Mouse (Mus musculus) thymus, postnatal 0 days (tissue): ENCODE data around the gene Nr1h2. TPM values are rescaled to one million over a fixed set of nuclear protein-coding genes. Genes with fewer than 3 reads are reported as not detected.

Experiments
- DNase-seq: peaks from one replicate; pipeline ENCODE4 v3.0.0-alpha.2; 2015; ENCODE audit warnings: low spot score
- polyA plus RNA-seq: library from polyadenylated mRNA; unstranded; fragments of >200 nt; fragmentation: Nextera tagmentation; extraction: Ambion mirVana; gene quantifications from 2 replicates; pipeline ENCODE4 v1.2.1, GENCODE M21; 2015

Nr1h2 gene
- polyA plus RNA-seq, 1 experiment from 2014 or later = 101 TPM

DNA sequence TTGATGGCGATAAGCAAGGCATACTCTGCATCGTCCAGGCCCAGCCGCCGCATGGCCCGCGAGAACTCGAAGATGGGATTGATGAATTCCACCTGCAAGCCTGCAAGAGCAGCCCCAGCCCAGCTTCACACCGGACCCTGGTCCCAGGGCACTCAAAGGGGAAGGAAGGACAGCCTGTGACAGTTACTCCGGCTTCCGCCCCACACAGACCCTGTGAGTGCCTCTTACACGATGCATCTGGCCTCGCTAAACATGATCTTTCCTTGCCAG lies 3.4 kb downstream of the Nr1h2 start:
- no peak for DNase-seq

DNA sequence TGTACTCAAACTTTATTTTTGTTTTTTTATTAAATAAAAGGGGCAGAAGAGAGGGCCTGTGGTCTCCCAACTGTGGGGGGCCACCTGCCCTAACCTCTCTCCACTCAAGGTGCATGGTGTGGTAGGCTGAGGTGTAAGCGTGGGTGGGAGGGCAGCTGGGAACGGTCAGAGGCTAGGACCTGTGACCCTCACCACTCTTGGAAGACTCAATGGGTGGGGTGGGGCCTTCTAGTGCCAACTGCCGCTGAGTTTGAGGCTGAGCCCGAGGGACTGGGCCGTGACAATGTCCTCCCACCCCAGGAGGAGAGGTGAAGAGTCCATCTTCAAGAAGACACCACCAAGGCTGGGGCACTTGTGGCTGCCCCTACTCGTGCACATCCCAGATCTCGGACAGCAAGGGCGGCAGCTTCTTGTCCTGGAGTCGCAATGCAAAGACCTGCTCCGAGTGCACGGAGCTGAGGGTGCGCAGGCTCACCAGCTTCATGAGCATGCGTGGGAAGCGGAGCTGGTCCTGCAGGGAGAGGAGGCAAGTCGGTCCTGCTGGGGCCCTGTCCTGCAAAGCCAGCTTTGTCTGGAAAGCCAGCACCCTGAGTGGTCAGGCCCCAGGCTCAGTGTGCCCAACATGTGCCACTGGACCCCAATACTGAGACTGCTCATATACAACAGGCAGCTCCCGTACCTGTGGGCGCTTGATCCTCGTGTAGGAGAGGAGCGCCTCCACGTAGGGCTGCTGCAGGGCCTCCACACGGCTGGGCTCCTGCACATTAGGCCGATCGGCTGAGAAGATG lies 3.9 kb downstream of the Nr1h2 start:
- DNase-seq = no peak

DNA sequence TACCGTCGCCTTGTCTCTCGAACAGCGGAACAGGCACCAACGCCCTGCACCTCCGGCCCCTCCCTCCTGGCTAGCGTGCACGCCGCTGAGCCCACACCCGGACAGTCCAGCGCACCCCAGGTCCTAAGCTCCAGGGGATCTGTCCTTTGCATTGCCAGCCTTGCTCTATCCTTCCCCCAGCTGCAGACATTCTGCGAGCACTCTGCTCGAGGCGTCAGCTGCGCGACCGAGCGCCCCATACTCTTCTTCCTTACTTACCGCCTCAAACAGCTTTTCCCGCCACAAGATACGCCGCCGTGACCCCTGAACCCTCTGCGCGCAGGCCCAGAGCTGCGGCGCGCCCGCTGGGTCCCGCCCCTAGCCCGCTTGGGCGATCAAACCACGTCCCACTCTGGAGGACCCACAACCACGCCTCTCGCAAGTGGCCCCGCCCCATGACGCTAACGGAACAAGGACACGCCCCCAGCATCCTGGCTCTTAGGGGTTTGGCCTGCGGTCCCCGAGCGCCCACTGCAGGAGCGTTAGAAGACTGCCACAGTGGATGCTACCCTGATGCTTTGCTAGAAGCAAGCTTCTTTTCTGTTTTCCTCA lies 5.2 kb downstream of the Nr1h2 start, which contains the start of gene Pold1:
Gene Pold1, minus strand, starts transcription at position 353 of the 591 bp plus-strand sequence.
- peak; percentile 100 for DNase-seq

DNA sequence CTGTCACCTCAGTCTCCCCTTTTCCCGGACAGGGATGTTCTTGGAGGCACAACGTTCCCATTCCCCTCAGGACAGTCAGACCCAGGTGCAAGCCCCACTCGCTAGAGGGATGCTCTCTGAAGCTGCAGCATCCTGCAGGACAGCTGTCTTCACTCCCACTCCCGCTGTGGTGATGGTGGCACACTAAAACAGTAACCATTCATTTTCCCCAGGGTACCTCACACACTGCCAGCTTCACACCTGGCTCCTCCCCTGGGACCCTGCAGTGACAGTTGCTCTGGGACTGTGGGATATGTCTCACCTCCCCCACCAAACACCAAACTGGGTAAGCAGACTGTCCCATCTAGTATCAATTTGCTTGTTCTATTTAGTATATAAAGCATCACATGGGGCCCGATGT lies 6.0 kb downstream of the Nr1h2 start:
- DNase-seq = no peak

DNA sequence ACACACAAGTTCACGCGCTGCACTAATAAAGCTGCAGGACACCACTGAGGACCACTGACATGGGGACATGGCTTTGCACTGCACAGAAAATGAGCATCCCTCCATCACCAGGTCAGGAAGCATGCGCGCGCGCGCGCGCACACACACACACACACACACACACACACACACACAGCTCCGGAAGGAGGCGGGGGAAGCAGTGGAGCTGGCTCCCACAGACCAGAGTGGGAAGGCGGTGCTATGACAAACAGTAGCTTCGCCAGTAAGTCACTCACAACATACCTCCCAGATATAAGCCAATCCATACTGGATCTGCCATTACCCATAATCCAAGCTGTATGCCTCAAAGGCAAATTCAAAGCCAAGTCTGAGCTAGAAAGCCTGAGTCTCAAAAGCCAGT lies 6.7 kb downstream of the Nr1h2 start:
- peak; percentile 50 for DNase-seq

DNA sequence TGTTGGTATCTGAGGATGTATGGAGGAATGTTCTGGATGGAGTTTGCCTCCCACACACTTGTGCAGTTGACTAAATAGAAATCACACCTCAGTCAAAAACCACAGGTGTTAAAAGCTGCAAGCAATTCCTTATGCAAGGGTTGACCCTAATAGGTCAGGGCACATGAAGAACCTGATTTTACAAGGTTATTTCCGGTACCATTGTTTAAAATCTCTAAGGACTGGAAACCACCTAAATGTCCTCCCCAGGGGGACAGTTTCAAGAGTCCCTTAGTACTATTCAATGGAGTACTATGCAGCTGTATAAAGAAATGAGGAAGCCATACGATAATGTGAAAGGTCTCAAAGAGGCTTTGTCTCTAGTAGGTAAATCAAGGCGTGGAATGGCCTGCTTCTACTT lies 7.5 kb downstream of the Nr1h2 start:
- no peak for DNase-seq

DNA sequence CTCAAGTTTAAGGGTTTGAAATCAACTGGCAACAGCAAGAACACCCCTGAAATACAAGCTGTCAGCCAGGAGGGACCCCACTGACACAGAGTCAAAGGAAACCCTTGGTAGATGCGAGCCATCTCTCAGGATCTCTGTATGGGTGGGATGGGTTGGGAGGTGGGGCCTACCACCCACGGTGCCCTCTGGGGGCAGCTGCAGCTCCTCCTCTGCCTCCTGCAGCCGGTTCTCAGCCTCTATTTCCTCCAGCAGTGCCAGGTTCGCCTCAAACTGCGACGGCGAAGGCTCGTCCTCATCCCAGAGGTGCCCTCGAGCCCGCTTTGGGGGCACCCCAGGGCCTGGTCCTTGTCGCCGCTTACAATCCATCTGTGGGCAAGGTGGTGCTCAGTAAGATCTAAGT lies 10.7 kb downstream of the Nr1h2 start:
- DNase-seq = peak; percentile 64

DNA sequence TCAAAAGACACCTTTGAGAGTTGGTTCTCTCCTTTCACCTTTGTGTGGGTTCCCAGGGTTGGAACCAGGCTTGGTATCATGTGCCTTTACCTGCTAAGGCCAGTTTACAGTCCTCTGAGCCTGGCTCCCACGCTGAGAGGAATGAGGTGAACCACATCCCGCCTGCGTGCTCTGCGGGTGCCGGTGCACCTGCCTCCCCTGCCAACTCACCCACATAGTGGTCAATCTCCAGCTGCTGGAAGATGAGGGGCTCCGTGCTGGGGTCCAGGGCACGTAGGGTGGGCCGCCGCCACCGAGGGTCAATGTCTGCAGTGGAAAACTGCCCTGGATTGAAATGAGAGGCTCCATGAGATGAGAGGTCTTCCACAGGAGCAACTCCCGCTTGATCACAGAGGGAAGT lies 11.2 kb downstream of the Nr1h2 start:
- DNase-seq = peak; percentile 32

DNA sequence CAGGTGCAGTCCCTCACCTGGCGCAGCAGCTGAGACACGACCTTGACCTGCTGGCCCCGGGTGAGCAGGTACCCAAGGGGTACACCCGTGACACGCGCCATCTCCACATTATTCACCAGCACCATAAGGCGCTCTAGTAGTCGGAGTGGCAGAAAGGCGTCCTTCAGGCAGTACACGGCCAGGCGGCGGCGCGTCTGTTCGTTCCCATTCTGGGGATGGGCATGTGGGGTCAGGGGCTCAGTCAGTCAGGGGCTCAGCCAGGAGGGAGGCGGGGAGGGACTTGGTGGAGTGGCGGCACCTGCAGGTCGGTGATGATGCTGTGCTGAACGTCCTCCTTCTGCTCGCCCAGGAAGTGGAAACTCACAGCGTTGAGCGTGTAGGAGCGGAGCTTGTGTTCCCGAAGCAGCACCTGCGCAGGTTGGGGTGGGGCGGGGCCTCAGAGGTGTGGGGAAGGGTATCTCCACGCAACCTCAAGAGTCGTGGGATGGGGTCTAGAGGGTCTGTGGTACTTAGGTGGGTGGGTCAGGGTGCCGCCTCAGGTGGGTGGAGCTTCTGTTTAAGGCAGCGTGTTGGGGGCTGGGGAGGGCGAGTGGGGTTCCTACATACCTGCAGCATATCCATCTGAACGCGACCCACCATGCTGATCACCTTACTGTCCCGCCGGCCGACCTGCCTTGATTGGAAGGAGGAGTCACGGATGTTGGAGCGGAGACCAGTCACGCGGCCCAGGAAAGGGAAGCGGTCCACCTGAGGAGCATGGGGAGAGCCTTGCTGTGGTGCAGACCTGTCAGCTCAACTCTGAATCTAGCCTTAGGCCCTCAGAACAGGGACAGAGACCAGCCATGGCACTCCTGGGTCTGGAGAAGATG lies 14.8 kb downstream of the Nr1h2 start:
- no peak for DNase-seq

DNA sequence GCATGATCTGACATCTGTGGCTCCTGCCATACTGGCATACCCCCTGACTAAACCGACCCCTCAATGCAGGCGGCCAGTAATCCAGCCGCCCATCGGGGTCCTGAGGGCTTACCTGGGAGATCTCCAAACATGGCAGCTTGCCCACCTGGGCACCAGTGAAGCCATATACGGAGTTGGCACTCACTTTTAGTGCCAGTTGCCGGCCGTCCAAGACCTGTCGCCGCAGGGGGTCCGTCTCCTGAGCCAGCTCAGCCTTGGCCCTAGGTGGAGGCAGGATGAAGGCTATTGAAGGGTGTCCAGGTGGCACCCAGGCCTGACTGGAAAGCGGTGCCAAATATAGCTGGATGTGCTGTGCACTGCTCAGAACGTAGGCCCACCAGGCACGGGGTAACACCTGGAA lies 16.3 kb downstream of the Nr1h2 start:
- DNase-seq = no peak

DNA sequence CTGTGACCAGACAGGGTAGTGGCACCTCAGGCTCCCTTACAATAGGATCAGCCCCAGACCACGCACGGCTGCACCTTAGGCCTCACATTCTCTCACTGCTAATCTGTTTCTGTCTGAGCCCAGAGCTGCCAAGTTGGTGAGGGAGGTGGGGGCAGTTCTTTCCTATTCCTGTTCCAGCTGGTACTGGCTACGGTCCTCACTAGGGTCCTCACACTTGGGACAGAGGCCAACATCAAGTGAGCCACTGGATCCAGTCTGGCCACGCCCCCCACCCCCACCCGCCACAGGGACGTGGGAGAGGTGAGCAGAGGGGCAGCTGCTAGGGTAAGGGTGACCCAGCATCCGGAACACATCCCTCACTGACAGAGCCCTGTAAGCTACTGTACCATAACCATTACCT lies 16.7 kb downstream of the Nr1h2 start:
- DNase-seq = no peak

DNA sequence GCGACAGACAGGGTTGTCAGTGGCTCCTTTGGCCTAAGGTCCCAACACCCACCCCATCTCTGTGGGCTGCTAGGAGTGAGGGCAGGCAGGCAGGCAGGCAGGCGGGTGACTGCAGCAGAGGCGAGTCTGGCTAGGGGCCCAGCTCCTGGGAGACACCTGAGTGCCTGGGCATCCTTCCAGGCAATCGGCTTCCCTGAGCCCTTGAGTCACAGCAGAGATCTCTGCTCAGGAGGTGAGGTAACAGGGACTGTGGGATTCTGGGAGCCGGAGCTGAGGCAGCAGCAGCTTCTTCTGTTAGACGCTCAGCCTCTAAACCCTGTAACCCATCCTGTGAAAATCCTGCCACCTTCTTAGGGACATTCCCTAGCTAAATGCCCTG lies 17.2 kb downstream of the Nr1h2 start:
- DNase-seq = no peak

DNA sequence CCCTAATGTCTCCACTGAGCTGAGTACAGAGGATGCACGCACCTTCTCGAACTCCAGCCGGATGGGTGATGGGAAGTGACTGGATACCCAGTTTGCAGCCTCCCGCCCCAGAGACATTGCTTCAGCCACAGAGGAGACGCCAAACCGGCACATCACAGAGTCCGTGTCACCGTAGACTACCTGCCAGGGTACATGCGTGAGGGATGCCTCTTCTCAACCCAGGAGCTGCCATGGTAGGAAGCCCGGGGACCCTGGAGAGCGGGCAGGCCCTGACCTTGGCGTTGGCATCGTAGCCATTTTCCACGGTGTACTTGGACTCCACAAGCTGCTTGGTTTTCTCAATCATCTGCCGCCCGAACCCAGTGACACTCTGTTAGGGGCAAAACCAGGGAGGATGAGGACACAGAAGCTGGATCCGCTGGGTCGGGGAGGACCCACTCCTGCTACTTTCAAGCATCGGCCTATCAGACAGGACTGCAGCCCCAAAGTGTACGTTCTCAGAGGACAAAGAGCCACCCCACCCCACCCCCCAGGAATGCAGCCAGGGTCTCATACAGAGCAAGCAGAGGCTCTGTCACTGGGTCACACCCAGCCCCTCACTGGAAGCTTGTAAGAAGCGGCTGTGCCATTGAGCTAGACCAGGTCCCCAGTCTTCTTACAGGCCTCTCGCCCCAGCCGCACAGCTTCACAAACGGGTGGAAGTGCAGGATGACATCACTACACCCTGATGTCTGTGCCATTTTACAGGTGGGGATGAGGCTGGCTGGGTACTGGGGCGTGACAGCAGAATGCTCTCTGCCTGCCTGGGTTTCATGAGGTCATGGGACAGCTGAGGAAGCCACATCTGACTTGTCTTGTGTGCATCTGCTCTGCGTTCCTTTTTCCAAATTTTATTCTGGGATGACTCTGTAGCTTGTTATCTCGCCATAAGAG lies 17.8 kb downstream of the Nr1h2 start:
- DNase-seq = no peak

DNA sequence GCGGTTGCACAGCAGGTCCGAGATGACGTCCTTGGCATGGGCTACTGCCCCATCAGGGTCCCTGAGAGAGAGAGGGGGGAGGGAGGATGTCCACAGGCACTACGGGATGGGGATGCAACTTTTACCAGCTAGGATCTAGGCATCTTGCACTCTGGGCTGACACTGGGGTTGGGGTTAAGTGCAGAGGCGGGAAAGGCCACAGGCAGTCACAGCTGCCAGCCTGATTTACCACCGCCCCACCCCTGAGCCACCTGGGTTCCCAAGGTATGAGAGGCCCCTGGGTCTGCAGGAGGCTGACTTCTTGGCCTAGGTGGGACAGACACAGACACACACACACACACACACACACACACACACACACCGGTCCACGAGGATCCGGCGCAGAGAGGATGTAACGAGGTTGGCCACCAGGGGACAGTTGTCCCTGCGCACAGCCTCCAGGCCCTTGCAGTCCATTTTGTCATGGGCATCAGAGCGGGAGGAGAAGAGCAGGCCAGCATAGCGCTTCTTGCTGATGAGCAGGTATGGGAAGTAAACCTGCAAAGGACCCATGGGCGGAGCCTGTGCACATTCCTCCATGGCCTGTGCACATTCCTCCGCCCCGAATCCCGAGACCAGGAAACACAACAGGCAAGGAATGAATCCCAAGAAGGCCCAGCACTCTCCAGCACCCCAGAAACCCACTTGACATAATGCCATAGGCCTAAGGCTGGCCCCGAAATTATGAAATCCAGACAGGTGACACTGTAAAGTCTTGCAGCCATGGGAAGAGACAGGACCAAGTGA lies 18.9 kb downstream of the Nr1h2 start:
- peak; percentile 32 for DNase-seq

DNA sequence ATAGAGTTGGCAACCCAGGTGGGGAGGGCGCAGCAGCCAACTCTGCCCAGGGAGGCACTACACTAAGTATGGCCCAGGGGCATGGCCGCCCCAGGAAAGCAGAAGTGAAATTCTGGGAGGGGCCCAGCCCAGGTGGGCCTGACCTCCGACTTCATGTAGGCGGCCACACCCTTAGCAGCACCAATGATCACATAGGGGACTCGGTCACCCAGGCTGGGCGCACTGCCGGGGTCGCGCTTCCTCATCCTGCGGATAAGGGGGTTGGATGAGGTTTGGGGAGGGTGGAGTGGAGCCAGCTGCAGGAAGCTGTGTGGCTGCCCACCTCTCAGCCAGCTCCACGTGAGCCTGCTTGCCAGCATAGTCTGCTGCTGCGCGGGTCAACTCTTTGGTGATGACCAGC lies 19.5 kb downstream of the Nr1h2 start:
- peak; percentile 46 for DNase-seq

DNA sequence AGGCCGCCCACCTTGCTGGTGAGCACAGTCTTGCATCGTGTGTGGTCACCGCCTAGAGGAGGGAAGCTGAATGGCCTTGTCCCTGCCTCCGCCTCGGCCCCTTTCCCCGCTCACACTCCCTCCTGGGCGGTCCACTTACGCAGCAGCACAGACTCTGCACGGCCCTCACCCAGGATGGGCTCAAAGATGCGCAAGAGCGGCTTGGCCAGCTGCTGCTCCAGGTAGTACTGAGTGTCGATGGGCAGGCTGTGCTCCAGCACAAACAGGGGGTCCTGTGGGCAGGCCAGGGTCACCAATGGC lies 20.1 kb downstream of the Nr1h2 start:
- no peak for DNase-seq

DNA sequence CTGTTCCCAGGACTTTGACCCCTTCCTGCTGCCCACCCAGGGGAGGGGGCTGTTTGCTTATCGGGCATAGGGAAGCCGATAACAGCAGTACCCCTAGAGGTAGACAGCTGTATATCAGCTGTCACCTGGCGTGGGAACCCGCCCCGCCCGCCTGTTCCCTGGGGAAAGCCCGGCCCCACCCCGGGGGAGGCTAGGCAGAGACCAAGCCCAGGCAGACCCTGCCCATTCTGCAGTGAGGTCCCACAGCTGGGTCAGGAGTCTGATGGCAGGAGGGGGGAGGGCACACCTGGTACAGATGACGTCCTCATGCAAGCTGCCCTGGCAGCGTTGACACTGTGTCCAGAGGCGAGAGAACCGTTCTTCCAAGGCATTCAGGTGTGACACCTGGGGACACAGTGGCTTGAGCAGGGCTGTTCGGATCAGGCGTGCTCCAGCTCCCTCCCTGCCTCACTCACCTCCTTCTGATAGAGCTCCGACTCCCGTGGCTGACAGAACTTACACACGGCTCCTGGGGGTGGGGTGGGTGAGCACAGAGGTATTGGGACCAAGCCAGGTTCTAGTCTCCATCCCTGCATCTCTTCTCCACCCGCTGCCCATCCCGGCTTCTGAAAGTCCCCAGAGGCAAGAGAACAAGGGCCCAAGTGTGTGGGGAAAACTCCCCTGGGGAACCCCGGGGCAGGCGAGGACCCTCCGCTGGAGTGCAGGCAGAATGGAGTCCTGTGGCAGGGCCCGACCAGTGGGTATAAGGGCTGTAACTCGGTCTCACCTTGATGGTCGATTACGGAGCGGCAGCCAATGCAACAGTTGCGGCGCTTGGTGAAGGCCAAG lies 20.6 kb downstream of the Nr1h2 start:
- DNase-seq = no peak

DNA sequence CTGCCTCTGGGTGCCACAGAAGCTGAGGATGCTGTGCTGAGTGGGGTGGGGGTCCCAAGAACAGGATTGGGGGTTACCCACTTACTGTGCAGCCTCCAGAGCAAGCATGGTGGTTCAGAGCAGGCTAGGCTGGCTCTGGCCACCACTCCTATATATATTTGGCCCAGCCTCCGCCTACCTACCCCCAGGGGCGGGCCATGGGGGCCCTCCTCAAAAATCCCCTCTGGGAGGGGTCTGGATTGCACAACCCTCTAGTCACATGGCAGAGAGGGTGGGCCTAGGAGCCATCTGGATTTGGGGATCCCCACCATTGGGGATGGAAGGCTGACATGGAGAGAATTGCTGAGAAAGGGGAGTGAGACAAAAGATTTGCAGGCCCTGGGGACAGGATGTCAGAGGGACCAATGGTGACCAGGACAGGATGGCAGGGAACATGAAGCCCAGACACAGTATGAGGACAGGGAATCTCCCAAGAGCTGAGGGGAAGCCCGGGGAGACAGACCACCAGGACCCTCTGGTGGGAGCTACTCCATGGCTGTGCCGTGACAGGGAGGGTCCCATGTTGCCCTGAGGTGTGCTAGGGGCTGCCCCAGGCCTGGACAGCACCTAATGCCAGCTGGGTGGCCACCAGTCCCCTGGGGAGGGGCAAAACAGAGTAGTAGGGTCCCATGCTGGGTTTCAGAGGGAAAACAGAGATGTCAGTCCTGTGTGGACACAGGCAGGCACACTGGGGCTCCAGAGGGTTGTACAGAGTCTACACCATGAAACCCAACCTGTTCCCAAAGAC lies 21.6 kb downstream of the Nr1h2 start, which contains the start of gene Spib:
Gene Spib, minus strand, starts transcription at position 126 of the 787 bp plus-strand sequence.
- no peak for DNase-seq

DNA sequence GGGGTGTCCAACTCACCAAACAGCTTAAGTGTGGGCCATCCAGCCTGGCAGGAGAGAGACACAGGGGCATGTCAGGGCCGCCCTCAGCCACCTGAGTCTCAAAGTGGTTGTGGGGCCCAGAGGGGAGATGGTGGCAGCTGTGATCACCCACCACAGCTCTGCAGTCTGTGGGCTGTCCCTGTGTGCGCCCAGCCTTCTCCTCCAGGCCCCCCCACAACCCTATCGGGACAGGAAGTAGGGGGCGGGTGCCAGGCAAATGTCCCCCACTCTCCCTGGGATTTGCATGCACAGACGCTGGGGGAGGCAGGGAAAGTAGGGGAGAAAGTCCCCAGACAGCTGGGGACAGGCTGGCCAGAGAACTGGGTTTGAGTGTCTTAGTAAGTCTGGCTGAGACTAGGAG lies 22.5 kb downstream of the Nr1h2 start:
- peak; percentile 77 for DNase-seq
